Mouse (Mus musculus) kidney, postnatal 0 days (tissue): ENCODE data around the gene Dok4. TPM values are rescaled to one million over a fixed set of nuclear protein-coding genes. Genes with fewer than 3 reads are reported as not detected.

ENCODE experiments used
- ATAC-seq: fragments of 200-750 bp; cut with Nextera tagmentation; replicated peaks from 2 replicates; pipeline ENCODE4 v1.8.0; 2017; ENCODE audit warnings: low read depth, moderate number of reproducible peaks, moderate TSS enrichment, moderate library complexity; ENCODE audit not compliant: low FRiP score
- DNase-seq: peaks from one replicate; pipeline ENCODE4 v3.0.0-alpha.2; 2016; ENCODE audit warnings: low spot score
- H3K27ac ChIP-seq: fragments of 300-500 bp; sonication (generic); 2 replicates; pipeline ENCODE4 v1.5.1; 2014; ENCODE audit warnings: mild to moderate bottlenecking
- H3K27me3 ChIP-seq: fragments of 300-500 bp; sonication (generic); 2 replicates; pipeline ENCODE4 v1.6.1; 2014; ENCODE audit warnings: low read length, mixed read lengths; ENCODE audit not compliant: insufficient read depth
- H3K36me3 ChIP-seq: fragments of 300-500 bp; sonication (generic); 2 replicates; pipeline ENCODE4 v1.6.1; 2014; ENCODE audit warnings: low read length, mixed read lengths; ENCODE audit not compliant: insufficient read depth
- H3K4me1 ChIP-seq: fragments of 300-500 bp; sonication (generic); replicated peaks from 2 replicates; pipeline ENCODE4 v1.6.1; 2014; ENCODE audit warnings: antibody characterized with exemption, low read length, mixed read lengths; ENCODE audit not compliant: insufficient read depth
- H3K4me2 ChIP-seq: fragments of 300-500 bp; sonication (generic); 2 replicates; pipeline ENCODE4 v1.6.1; 2014; ENCODE audit warnings: mild to moderate bottlenecking, low read length, moderate library complexity, mixed read lengths
- H3K4me3 ChIP-seq: fragments of 300-500 bp; sonication (generic); replicated peaks from 2 replicates; pipeline ENCODE4 v1.5.1; 2014; ENCODE audit warnings: low read depth, low read length
- H3K9ac ChIP-seq: fragments of 300-500 bp; sonication (generic); 2 replicates; pipeline ENCODE4 v1.6.1; 2014; ENCODE audit warnings: low read depth, low read length
- H3K9me3 ChIP-seq: fragments of 300-500 bp; sonication (generic); replicated peaks from 2 replicates; pipeline ENCODE4 v1.6.1; 2016; ENCODE audit warnings: low read length, inconsistent platforms, mixed read lengths
- CTCF ChIP-seq: IDR thresholded peaks from 2 replicates; pipeline ENCODE4 v1.5.1; 2016; ENCODE audit warnings: antibody characterized with exemption, low read depth, mild to moderate bottlenecking, moderate library complexity
- WGBS: fragments of 180-500 bp; shearing (Covaris S2); extraction: QIAGEN DNeasy Blood & Tissue Kit; methylation state at CpG from one replicate; pipeline ENCODE4 v1.1.7; 2014; 5-methylcytosine and 5-hydroxymethylcytosine counted together
- polyA plus RNA-seq: library from polyadenylated mRNA; unstranded; fragments of >200 nt; fragmentation: Nextera tagmentation; extraction: Ambion mirVana; gene quantifications from 2 replicates; pipeline ENCODE4 v1.2.1, GENCODE M21; 2015

Dok4 gene
- polyA plus RNA-seq = 25.2 TPM in 2 replicates

- Histone ChIP-seq H3K4me1 (peaks cover 17% of the 10 kb centered on the region), H3K4me3 (peak within 1 kb of the TSS; percentile 57), H3K9ac (peak within 1 kb of the TSS; percentile 60), H3K9me3 (no peaks in the 10 kb centered on the region), H3K27me3 (no peaks in the 10 kb centered on the region), H3K27ac (peak within 1 kb of the TSS; percentile 50), H3K36me3 (no peaks in the 10 kb centered on the region), H3K4me2 (peak within 1 kb of the TSS; percentile 94)
- TF ChIP-seq CTCF = no peak
- peak; percentile 78 for ATAC-seq
- under 1% methylated on average over 35 of the region's 37 CpGs for WGBS
- peak; percentile 91 for DNase-seq
Measured at GRCm38 (mm10) chr8:94876197-94876730, at the start of gene Dok4. Gene Dok4 (minus strand): TSS chr8:94876330.

GRCm38 (mm10) chr8:94923405-94923804 is 47.3 kb upstream of the Dok4 start, which contains the start of gene Adgrg5:
Gene Adgrg5 (plus strand): TSS chr8:94923694.
- H3K9me3 ChIP-seq = no peaks in the 10 kb centered on the region
- H3K27me3 ChIP-seq = no peaks in the 10 kb centered on the region; the same call in 1 of the 2 replicates
- no peak for TF ChIP-seq CTCF
- H3K4me3 ChIP-seq = no peak within 1 kb of the TSS
- H3K4me2 ChIP-seq = no peak within 1 kb of the TSS
- ATAC-seq (no peak), DNase-seq (no peak)
- H3K4me1 ChIP-seq = no peaks in the 10 kb centered on the region; the same call in 1 of the 2 replicates
- H3K9ac ChIP-seq = no peak within 1 kb of the TSS
- 67% methylated on average over 7 of the region's 8 CpGs for WGBS
- no peaks in the 10 kb centered on the region for H3K36me3 ChIP-seq
- no peak within 1 kb of the TSS for H3K27ac ChIP-seq

DNA sequence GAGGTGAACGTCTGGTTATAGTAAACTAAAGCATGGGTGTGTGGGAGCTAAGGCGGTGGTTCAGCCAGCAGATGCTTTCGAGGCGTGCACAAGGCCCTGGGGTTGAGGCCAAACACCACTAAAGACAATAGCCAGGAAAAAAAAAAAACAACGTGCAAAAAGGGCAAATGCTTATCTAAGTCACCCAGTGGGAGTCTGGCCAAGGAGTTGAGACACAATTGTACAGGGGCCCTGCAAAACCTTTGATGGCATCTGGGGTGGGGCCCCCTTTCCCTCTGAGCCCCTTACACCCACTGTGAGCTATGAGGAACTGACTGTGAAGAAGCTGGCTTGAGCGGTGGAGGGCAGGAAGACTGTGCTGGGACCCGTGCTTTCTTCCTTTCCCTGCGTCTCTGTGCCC is 46.5 kb upstream of the Dok4 start:
- no peak for DNase-seq
- 25% methylated on average over 8 of the region's 8 CpGs for WGBS
- Histone ChIP-seq H3K27ac (no peak overlapping the region), H3K4me3 (no peak overlapping the region), H3K4me2 (no peak overlapping the region), H3K9ac (no peak overlapping the region), H3K9me3 (no peaks in the 10 kb centered on the region), H3K36me3 (no peaks in the 10 kb centered on the region), H3K27me3 (no peaks in the 10 kb centered on the region; the same call in 1 of the 2 replicates), H3K4me1 (peaks cover 4% of the 10 kb centered on the region; the same call in 1 of the 2 replicates)
- TF ChIP-seq CTCF = no peak
- no peak for ATAC-seq

DNA sequence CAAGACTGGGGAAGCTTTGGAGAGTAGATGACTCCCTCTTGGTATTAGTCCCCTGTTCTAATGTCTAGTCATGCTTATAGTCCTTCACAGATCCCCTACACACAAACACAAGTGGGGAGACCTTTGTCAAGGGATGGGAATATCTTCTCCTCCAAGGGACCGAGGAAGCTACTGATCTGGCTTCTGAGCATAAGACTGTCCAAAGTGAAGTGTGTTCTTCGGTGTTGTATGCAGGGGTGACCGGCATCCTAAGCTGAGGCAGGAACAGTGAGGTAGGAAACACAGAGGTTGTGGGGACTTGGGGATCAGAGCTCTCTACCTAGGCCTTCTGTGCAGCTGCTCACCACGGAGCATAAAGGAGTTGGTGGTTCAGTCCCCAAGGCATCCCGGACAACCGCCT is 46.0 kb upstream of the Dok4 start:
- H3K9me3 ChIP-seq = no peaks in the 10 kb centered on the region
- H3K9ac ChIP-seq = no peak overlapping the region
- no peak overlapping the region for H3K27ac ChIP-seq
- no peak overlapping the region for H3K4me2 ChIP-seq
- ATAC-seq (no peak), DNase-seq (no peak)
- no peak for TF ChIP-seq CTCF
- H3K4me1 ChIP-seq = peaks cover 4% of the 10 kb centered on the region; the same call in 1 of the 2 replicates
- H3K27me3 ChIP-seq = no peaks in the 10 kb centered on the region; the same call in 1 of the 2 replicates
- 57% methylated on average over 6 of the region's 6 CpGs for WGBS
- H3K36me3 ChIP-seq = no peaks in the 10 kb centered on the region
- H3K4me3 ChIP-seq = no peak overlapping the region

- Histone ChIP-seq H3K4me1 (peaks cover 25% of the 10 kb centered on the region), H3K36me3 (no peaks in the 10 kb centered on the region), H3K27me3 (no peaks in the 10 kb centered on the region; the same call in 1 of the 2 replicates), H3K4me2 (no peak overlapping the region), H3K4me3 (no peak overlapping the region), H3K9ac (no peak overlapping the region), H3K9me3 (no peaks in the 10 kb centered on the region), H3K27ac (no peak overlapping the region)
- no peak for TF ChIP-seq CTCF
- ATAC-seq (no peak), DNase-seq (no peak)
Measured at GRCm38 (mm10) chr8:94919256-94919655, 43.1 kb upstream of the Dok4 start.

GRCm38 (mm10) chr8:94917851-94918495 is 41.8 kb upstream of the Dok4 start, which contains the start of gene Ccdc102a:
Gene Ccdc102a (minus strand): TSS chr8:94918098.
- 2% methylated on average over 48 of the region's 51 CpGs for WGBS
- no peaks in the 10 kb centered on the region for H3K9me3 ChIP-seq
- TF ChIP-seq CTCF = no peak
- peak within 1 kb of the TSS; percentile 88 for H3K4me2 ChIP-seq
- H3K36me3 ChIP-seq = no peaks in the 10 kb centered on the region
- DNase-seq (peak; percentile 54), ATAC-seq (peak; percentile 47)
- peak within 1 kb of the TSS; percentile 56 for H3K4me3 ChIP-seq
- no peaks in the 10 kb centered on the region; the same call in 1 of the 2 replicates for H3K27me3 ChIP-seq
- peaks cover 28% of the 10 kb centered on the region for H3K4me1 ChIP-seq
- H3K27ac ChIP-seq = peak within 1 kb of the TSS; percentile 50; the same call in 1 of the 2 replicates
- H3K9ac ChIP-seq = peak within 1 kb of the TSS; percentile 62
